Comparison of ENCODE assay signal across 32 mouse cellular contexts in genomic region chr16:78459996-78460395, GRCm38 (mm10).
DNase-seq lines count a peak whose midpoint lies in the region; ATAC-seq and TF ChIP-seq lines count a peak whose summit lies in the region.
"Had no signal": no experiment of that assay in that cellular context is flagged by ENCODE, and none has a peak within 500 bp of the region (broad histone marks: within the 10 kb centered on the region; RNA-seq: fewer than 3 reads in every experiment).

No protein-coding gene starts in this region.

- H3K9ac ChIP-seq in liver, adult 2 months (ENCODE audit: low read depth, low read length) = no peak overlapping the region
- H3K9ac ChIP-seq in liver, embryonic 16.5 days (ENCODE audit: low read depth, low read length) = no peak overlapping the region
- no peak overlapping the region for H3K9ac ChIP-seq in forebrain, embryonic 16.5 days (replicated peaks; ENCODE audit: low read depth, low read length)
- H3K9ac ChIP-seq: embryonic facial prominence, embryonic 12.5 days; hindbrain, embryonic 13.5 days; limb, embryonic 12.5 days had no signal

- intact Hi-C loops in left cerebral cortex, postnatal 36 days (cut with DNase I) = loop anchor here (10.0 kb wide), 1 partner anchor 495 kb away; no protein-coding TSS in a partner anchor

- H3K4me1 ChIP-seq in liver, adult 2 months (ENCODE audit: control insufficient read depth, insufficient read depth, low read length) = peaks cover 6% of the 10 kb centered on the region
- H3K4me1 ChIP-seq in liver, embryonic 16.5 days (ENCODE audit: control insufficient read depth, low read depth, low read length) = no peaks in the 10 kb centered on the region
- H3K4me1 ChIP-seq in forebrain, embryonic 16.5 days (replicated peaks; ENCODE audit: control insufficient read depth, insufficient read depth, low read length) = 0 out of 2 replicates have a peak, but pooled peaks cover 3% of the 10 kb centered on the region
- H3K4me1 ChIP-seq: embryonic facial prominence, embryonic 12.5 days had no signal

- no peak for TF ChIP-seq CTCF in liver, adult 2 months (IDR thresholded peaks at IDR 0.05; ENCODE audit: low read depth, low read length)

- TF ChIP-seq POLR2A in liver, adult 2 months (IDR thresholded peaks at IDR 0.05; ENCODE audit: extremely low read depth, insufficient read depth, low read length) = no peak

- WGBS in liver, adult 2 months = 23% methylated on average over 8 of the region's 8 CpGs
- 35% methylated on average over 8 of the region's 8 CpGs for WGBS in liver, embryonic 16.5 days (ENCODE audit: insufficient replicate concordance)
- 86% methylated on average over 8 of the region's 8 CpGs for WGBS in forebrain, embryonic 16.5 days

- no peaks in the 10 kb centered on the region for H3K79me2 ChIP-seq in liver, adult 2 months (ENCODE audit: control insufficient read depth, insufficient read depth, low read length)

- H3K4me2 ChIP-seq in liver, embryonic 16.5 days (ENCODE audit: low read depth, low read length) = no peak overlapping the region
- H3K4me2 ChIP-seq in forebrain, embryonic 16.5 days (ENCODE audit: low read length) = no peak overlapping the region
- H3K4me2 ChIP-seq: embryonic facial prominence, embryonic 12.5 days; heart, embryonic 11.5 days; hindbrain, embryonic 13.5 days; limb, embryonic 12.5 days had no signal

- DNase-seq in adrenal gland, adult 2 months = peak; percentile 67
- DNase-seq in adrenal gland, postnatal 14 days = peak; percentile 53
- peak; percentile 95 for DNase-seq in liver, adult 2 months (ENCODE audit: extremely low read depth, low read depth, low spot score)
- no peak for DNase-seq in left cerebral cortex, postnatal 36 days (ENCODE audit: low spot score in 2 of 2)
- DNase-seq in thymus, postnatal 25 days = no peak
- DNase-seq in thymus, adult 18-20 months = no peak
- DNase-seq: cerebellum, adult 11 months; cerebellum, postnatal 25 days; embryo, embryonic 11 days; gastrocnemius, postnatal 25 days; heart, adult 18-20 months; heart, postnatal 4 days; kidney, adult 9 months; kidney, postnatal 10 days; layer of hippocampus, adult 9-11 months; lung, adult 18-20 months; lung, postnatal 4 days; right cerebral cortex, postnatal 4 days; thymus, adult 2 months; thymus, postnatal 4 days had no signal

- peak; percentile 60 for ATAC-seq in liver, embryonic 16.5 days (ENCODE audit: low read depth)
- no peak for ATAC-seq in forebrain, embryonic 16.5 days
- ATAC-seq: activated CD4-positive, CD25-positive, alpha-beta regulatory T cell, adult 4 months; forebrain, embryonic 14.5 days; intestine, postnatal 0 days; lung, postnatal 0 days; midbrain, embryonic 16.5 days had no signal

- no peaks in the 10 kb centered on the region for H3K9me3 ChIP-seq in liver, embryonic 16.5 days (replicated peaks; ENCODE audit: control insufficient read depth, low read length)
- H3K9me3 ChIP-seq in forebrain, embryonic 16.5 days (ENCODE audit: control insufficient read depth, low read length) = no peaks in the 10 kb centered on the region
- H3K9me3 ChIP-seq: embryonic facial prominence, embryonic 12.5 days; hindbrain, embryonic 13.5 days; limb, embryonic 12.5 days had no signal

- peak overlapping the region; percentile 40 for H3K27ac ChIP-seq in liver, adult 2 months (replicated peaks; ENCODE audit: insufficient read depth, low read depth, low read length)
- no peak overlapping the region for H3K27ac ChIP-seq in liver, embryonic 16.5 days (ENCODE audit: low read length)
- no peak overlapping the region for H3K27ac ChIP-seq in forebrain, embryonic 16.5 days (ENCODE audit: low read length)
- H3K27ac ChIP-seq: embryonic facial prominence, embryonic 12.5 days; hindbrain, embryonic 13.5 days; limb, embryonic 12.5 days; stomach, postnatal 0 days had no signal

- H3K4me3 ChIP-seq in liver, adult 2 months (ENCODE audit: insufficient read depth, low read depth, low read length) = no peak overlapping the region
- no peak overlapping the region for H3K4me3 ChIP-seq in liver, embryonic 16.5 days (ENCODE audit: low read depth, low read length)
- no peak overlapping the region for H3K4me3 ChIP-seq in forebrain, embryonic 16.5 days (replicated peaks; ENCODE audit: low read length)
- H3K4me3 ChIP-seq: embryonic facial prominence, embryonic 12.5 days; hindbrain, embryonic 13.5 days; limb, embryonic 12.5 days had no signal

- H3K27me3 ChIP-seq in liver, adult 2 months (ENCODE audit: control insufficient read depth, insufficient read depth, low read length) = no peaks in the 10 kb centered on the region
- H3K27me3 ChIP-seq in liver, embryonic 16.5 days (ENCODE audit: control insufficient read depth, insufficient read depth, low read depth, low read length) = no peaks in the 10 kb centered on the region
- H3K27me3 ChIP-seq in forebrain, embryonic 16.5 days (replicated peaks; ENCODE audit: control insufficient read depth, insufficient read depth, low read length) = no peaks in the 10 kb centered on the region
- H3K27me3 ChIP-seq: embryonic facial prominence, embryonic 12.5 days; hindbrain, embryonic 13.5 days; limb, embryonic 12.5 days had no signal

- no peaks in the 10 kb centered on the region for H3K36me3 ChIP-seq in liver, adult 2 months (ENCODE audit: control insufficient read depth, insufficient read depth, low read length)
- H3K36me3 ChIP-seq in liver, embryonic 16.5 days (ENCODE audit: control insufficient read depth, insufficient read depth) = no peaks in the 10 kb centered on the region
- H3K36me3 ChIP-seq in forebrain, embryonic 16.5 days (ENCODE audit: control insufficient read depth, insufficient read depth) = no peaks in the 10 kb centered on the region
- H3K36me3 ChIP-seq: embryonic facial prominence, embryonic 12.5 days; hindbrain, embryonic 13.5 days; limb, embryonic 12.5 days had no signal

Comparison
In these comparisons a context has a peak if more than half of its experiments do, and no peak if none do; other contexts are left out.
1. DNase-seq: peak in adrenal gland, adult 2 months (single experiment), adrenal gland, postnatal 14 days (single experiment) and liver, adult 2 months (single experiment); none in left cerebral cortex, postnatal 36 days (0 of 2), thymus, postnatal 25 days (single experiment) and thymus, adult 18-20 months (0 of 2).